25 mouse cellular contexts compared by ENCODE assay signal in genomic region chr14:97074808-97075207, GRCm38 (mm10).
"Had no signal": no experiment of that assay in that cellular context is flagged by ENCODE, and none has a peak within 500 bp of the region (broad histone marks: within the 10 kb centered on the region; RNA-seq: fewer than 3 reads in every experiment).

No protein-coding gene starts in this region.

- H3K9me3 ChIP-seq: heart, embryonic 10.5 days; heart, embryonic 13.5 days; heart, embryonic 15.5 days; hindbrain, embryonic 13.5 days; hindbrain, embryonic 15.5 days; kidney, embryonic 15.5 days; limb, embryonic 13.5 days; limb, embryonic 15.5 days; liver, embryonic 12.5 days had no signal

- H3K4me1 ChIP-seq: heart, embryonic 10.5 days; heart, embryonic 13.5 days; heart, embryonic 15.5 days; hindbrain, embryonic 13.5 days; hindbrain, embryonic 15.5 days; kidney, embryonic 15.5 days; limb, embryonic 13.5 days; limb, embryonic 15.5 days; liver, embryonic 12.5 days had no signal

- H3K9ac ChIP-seq: heart, embryonic 13.5 days; heart, embryonic 15.5 days; hindbrain, embryonic 13.5 days; hindbrain, embryonic 15.5 days; kidney, embryonic 15.5 days; limb, embryonic 13.5 days; limb, embryonic 15.5 days; liver, embryonic 12.5 days had no signal

- H3K4me3 ChIP-seq: heart, embryonic 10.5 days; heart, embryonic 13.5 days; heart, embryonic 15.5 days; hindbrain, embryonic 13.5 days; hindbrain, embryonic 15.5 days; kidney, embryonic 15.5 days; limb, embryonic 13.5 days; limb, embryonic 15.5 days; liver, embryonic 12.5 days had no signal

- ATAC-seq: hindbrain, postnatal 0 days; intestine, embryonic 16.5 days; liver, embryonic 12.5 days had no signal

- H3K27me3 ChIP-seq: heart, embryonic 13.5 days; heart, embryonic 15.5 days; hindbrain, embryonic 13.5 days; hindbrain, embryonic 15.5 days; kidney, embryonic 15.5 days; limb, embryonic 13.5 days; limb, embryonic 15.5 days; liver, embryonic 12.5 days had no signal

- DNase-seq: gastrocnemius, postnatal 14 days; gastrocnemius, postnatal 36 days; heart, adult 18-20 months; heart, postnatal 14 days; heart, postnatal 36 days; kidney, adult 11 months; kidney, adult 2 months; kidney, adult 9 months; kidney, postnatal 14 days; kidney, postnatal 36 days; layer of hippocampus, adult 9-11 months; layer of hippocampus, postnatal 36 days; left cerebral cortex, postnatal 4 days had no signal

- H3K27ac ChIP-seq: heart, embryonic 10.5 days; heart, embryonic 13.5 days; heart, embryonic 15.5 days; hindbrain, embryonic 13.5 days; hindbrain, embryonic 15.5 days; hindbrain, postnatal 0 days; kidney, embryonic 15.5 days; kidney, postnatal 0 days; limb, embryonic 13.5 days; limb, embryonic 15.5 days; liver, embryonic 12.5 days had no signal

- H3K36me3 ChIP-seq: heart, embryonic 10.5 days; heart, embryonic 13.5 days; heart, embryonic 15.5 days; hindbrain, embryonic 13.5 days; hindbrain, embryonic 15.5 days; kidney, embryonic 15.5 days; limb, embryonic 13.5 days; limb, embryonic 15.5 days; liver, embryonic 12.5 days had no signal

- H3K4me2 ChIP-seq: heart, embryonic 13.5 days; heart, embryonic 15.5 days; hindbrain, embryonic 13.5 days; hindbrain, embryonic 15.5 days; kidney, embryonic 15.5 days; limb, embryonic 13.5 days; limb, embryonic 15.5 days; liver, embryonic 12.5 days had no signal
